Mouse (Mus musculus): ENCODE data around the gene Tshz2. TPM values are rescaled to one million over a fixed set of nuclear protein-coding genes. Genes with fewer than 3 reads are reported as not detected.

The Tshz2 gene
- total RNA-seq, 2 experiments from 2014 or later, result 11.4 to 12.0 TPM

DNA sequence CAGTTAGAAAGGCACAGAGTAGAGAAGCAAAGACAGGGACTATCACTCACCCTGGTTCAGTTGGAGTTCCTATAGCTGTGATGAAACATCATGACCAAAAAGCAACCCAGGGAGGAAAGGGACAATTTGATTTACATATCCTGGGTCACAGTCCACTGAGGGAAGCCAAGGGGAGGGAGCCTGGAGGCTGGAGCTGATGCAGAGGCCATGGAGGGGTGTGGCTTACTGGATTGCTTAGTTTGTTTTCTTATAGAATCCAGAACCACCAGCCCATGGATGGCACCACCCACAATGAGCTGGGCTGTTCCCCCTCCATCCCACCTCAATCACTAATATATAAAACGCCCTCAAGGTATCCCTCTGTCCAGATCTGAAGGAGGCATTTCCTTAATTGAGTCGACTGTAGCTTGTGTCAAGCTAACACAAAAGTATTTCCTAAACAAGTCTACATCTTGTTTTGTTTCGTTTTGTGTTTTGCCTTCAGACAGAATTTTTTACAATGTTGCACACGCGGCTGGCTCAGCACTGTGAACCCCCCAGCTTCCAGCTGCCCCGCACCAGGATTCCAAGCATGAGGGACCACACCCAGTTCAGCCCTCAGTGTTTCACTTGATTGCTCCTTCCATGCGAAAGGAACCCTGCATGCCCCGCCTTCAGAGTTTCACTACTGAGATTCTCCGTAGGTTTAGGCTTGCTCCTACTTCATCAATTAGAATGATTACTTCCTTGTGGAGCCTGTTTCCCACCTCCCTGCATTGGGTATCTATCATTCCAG is 413.7 kb downstream of the Tshz2 start:
- no peak for DNase-seq

DNA sequence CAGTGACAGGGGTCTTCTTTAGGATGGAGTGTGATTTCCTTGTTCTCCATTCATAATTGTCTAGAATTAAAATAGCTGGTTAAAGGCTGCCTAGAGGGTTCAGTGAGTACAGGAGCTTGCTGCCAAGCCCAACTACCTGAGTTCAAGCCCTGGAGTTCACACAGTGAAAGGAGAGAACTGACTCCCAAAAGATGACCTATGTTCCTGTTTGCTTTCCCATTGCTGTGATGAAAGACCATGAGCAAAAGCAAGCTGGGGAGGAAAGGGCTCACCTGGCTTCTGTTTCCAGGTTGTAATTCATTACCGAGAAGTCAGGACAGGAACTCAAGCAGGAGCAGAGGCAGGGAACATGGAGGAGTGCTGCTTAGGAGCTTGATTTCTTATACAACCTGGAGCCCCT is 416.0 kb downstream of the Tshz2 start:
- DNase-seq, result no peak

DNA sequence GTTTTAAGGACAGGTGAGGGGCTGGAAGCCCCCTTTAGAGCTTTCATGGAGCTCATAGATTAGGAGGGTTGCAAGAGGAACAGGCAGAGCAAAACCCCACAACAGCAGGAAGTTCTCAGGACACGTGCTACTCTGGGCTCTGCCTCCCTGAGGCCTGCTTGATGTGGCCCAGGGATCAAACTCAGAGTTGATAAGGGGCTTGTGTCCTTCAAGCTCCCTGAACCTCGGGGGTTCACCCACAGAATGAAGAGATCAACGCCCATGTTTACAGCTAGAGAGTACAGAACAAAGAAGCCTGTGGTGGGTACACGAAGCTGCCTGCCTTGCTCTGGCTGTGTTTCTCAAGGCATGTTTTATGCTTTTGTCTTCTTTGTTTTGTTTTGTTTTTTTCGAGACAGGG is 417.8 kb downstream of the Tshz2 start:
- DNase-seq, result no peak

DNA sequence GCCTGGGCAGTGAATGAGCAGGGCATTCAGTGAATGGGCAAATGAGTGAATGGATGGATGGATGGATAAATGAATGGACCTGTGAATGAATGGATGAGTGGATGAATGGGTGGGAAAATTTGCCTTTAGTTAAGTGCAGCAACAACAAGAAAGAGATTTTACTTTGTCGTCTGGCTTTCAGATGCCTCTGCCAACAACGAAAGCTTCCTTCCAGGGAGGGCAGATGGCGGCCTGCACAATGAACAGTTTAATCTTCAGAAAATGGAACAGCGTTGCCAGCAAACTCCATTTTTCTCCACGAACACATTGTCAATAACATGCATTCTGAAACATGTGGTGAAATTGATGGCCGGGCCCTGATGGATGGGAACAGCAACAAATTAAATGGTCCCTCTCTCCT is 418.6 kb downstream of the Tshz2 start:
- no peak for DNase-seq

DNA sequence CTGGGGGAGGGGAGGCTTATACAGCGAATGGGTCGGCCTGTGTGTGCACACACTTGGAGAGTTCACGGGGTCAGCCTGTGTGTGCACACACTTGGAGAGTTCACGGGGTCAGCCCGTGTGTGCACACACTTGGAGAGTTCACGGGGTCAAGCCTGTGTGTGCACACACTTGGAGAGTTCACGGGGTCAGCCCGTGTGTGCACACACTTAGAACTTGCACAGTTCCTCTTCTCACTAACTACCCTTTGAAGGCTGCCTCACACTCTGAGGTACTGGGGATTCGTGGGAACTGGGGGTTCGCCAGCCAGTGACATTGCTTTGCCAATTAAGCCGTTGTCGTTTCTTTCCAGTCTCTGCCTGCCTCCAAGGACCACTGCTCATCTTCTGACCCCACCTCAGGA is 422.1 kb downstream of the Tshz2 start:
- DNase-seq, result no peak

DNA sequence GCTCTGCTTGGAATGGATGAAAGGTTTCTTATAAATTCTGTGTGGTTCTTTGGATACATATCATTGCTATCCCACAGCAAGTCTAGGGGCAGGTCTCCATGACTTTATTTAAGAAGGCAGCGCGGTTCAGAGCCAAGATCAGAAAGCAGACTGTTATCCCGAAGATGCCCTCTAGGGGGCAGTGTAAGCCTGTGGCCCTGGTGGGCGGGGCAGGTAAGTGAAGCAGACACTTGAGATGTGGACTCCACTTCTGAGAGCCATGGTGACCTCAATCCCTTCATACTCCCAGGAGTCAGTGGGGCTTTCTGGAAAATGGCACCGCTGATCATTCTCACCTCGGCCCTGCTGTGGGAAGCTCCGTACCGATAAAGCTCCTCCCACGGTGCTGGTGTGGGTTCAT is 422.6 kb downstream of the Tshz2 start:
- peak; percentile 22 to 61 for DNase-seq

DNA sequence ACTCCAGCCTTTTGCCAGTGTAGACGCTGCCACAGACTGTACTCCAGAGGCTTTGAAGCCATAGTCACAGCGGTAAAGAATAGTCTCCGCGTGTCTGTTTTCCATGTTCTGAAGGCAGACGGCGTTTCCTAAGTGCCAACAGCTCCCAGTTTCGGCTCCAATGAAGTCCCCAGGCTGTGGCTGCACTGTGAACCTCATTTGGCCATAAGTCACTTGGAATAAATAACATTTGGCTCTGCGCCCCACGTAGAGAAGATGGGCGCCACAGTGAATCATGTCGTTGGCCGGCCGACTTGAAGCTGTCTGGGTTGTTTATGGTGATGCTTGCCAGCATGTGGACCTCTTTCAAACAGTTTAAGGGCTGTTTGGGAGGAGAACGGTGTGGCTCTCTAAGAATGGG is 426.0 kb downstream of the Tshz2 start:
- no peak for DNase-seq

DNA sequence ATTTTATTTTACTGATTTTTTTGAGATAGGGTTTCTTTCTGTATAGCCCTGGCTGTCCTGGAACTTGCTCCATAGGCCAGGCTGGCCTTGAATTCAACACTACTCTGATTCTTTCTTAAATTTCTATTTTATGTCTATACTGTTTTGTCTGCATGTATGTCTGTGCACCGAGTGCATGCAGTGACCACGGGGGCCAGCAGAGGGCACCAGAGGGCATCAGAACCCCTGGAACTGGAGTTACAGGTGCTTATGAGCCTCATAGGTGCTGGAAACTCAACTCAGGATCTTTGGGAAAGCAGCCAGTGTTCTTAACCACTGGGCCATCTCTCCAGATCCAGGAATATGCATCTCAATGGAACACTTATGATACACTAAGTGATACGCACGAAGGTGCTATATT is 427.3 kb downstream of the Tshz2 start:
- peak in 1 of 2 experiments; percentile 9 for DNase-seq

DNA sequence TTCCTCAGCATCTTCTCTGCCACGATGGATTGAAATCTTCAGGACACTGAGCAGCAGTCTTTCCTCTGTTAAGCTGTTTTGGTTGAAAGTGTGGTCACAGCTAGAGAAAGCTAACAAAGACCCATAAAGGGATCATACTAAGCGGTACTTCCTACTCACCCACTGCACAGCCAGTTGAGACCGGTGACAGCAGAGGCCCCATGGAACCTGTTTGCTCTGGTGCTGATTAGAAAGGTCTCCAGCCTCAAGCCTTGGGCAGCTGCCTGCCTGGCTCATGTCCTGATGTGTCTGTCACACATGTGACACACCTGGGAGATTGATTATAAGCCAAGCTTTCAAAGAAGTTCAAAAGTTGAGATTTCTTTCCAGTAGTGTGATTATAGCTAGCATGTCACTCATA is 429.6 kb downstream of the Tshz2 start:
- no peak for DNase-seq

DNA sequence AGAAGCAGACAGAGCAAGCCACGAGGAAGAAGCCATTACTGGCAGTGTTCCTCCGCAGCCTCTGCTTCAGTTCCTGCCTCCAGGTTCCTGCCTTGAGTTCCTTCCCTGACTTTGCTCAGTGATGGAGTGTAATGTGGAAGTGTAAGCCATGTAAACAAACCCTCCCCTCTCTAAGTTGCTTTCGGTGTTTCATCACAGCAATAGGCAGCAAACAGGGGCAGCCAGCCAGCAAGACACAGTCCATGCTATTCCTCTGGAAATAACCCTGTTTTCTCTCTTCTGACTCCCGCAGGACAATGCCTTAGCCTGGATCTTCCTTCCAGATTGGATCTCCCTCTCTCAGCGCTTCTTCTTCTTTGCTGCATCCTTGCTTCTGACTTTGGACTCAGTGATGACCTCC is 437.2 kb downstream of the Tshz2 start:
- peak in 1 of 2 experiments; percentile 3 for DNase-seq

DNA sequence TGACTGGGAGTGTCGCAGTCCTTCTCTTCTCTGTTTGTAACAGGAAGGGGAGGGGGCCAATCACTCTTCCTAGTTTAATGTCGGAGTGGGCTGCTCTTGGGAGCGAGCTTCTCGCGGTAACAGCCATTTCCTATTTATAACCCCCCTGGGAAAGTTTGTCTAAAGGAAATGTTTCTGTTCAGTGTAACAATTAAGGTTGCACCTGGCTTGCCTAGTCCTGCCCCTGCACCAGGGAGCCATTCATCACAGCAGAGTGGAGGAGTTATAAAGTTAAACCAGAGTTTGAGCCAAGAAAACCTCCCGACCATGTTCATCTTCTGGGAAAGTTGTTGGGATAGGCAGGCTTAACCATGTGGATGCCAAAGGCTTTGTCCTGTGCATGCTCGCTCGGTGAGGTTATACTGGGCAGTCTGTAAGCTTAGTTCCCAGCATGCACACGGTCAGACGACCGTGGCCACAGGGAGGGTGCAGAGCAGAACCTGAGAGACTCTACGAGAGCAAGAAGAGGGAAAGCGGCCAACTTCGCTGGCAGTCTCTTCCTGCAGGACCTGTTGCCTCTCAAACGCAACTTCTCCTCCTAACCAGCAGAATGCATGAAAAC is 437.9 kb downstream of the Tshz2 start:
- peak; percentile 7 to 12 for DNase-seq

DNA sequence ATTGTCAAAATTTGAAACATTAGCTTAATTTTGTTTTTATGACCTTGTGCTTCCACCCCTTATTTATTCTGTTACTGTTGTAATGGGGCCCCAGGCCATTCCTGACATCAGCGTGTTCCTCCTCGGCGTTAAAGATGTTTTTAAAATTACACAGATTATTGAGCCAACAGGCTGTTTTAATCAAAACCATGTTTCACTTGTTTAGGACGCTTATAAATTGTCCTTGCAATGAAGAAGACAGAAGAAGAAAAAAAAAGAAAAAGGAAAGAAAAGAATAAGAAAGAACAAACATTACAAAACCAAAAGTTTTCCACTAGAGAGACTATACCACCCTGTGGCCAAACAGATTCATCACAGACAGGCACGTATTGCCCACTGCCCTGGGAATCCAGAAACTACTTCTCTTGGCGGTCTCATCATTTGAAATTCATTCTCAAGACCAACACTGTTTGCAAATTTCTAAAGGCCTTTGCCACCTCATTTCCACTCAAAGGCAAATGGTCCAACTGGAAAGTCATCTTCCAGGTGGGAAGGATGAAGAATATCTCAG is 444.2 kb downstream of the Tshz2 start:
- no peak for DNase-seq

DNA sequence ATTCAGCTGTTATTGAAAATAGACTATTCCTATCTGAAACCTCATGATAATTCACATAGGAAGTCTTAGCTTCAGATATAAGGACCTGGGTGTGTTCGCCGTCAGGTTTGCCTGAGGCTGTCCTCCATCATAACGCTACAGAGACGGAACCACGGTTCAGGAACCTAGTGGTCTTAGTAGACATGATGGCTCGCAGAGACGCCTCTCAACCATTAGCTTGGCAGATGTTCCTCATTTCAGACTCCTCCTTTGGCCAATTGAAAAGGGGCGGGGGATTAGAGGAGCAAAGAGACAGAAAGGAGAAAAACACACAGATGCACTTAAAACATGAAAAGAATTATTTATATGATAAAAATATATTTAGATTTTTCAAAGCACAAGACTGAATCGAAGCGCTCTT is 445.2 kb downstream of the Tshz2 start:
- no peak for DNase-seq

DNA sequence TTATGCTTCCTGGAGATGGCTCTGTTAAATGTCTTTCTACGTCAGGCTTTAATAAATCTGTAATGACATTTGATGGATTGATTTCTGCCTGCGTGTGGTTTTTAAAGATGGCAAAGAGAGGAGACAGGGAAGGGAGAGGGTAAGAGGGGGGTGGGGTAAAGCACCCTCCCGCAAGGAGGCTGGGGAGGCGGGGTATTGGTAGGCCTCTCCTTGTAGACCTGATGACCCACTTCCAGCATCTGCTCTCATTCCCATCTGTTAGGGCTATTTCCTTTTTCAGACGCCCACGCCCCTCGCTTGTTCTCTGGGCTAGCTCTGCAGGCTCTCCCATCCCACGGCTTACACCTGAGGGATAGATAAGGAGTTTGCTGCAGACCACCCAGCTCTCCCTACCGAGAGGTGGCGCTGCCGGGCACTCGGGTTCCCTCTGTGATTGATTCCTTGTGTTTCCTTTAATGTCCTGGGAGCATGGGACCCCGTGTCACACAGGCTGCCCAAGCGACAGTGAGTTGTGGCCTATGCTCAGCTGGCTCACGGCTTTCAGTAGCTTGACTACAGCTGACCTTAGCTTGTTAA is 445.7 kb downstream of the Tshz2 start:
- DNase-seq, result no peak

DNA sequence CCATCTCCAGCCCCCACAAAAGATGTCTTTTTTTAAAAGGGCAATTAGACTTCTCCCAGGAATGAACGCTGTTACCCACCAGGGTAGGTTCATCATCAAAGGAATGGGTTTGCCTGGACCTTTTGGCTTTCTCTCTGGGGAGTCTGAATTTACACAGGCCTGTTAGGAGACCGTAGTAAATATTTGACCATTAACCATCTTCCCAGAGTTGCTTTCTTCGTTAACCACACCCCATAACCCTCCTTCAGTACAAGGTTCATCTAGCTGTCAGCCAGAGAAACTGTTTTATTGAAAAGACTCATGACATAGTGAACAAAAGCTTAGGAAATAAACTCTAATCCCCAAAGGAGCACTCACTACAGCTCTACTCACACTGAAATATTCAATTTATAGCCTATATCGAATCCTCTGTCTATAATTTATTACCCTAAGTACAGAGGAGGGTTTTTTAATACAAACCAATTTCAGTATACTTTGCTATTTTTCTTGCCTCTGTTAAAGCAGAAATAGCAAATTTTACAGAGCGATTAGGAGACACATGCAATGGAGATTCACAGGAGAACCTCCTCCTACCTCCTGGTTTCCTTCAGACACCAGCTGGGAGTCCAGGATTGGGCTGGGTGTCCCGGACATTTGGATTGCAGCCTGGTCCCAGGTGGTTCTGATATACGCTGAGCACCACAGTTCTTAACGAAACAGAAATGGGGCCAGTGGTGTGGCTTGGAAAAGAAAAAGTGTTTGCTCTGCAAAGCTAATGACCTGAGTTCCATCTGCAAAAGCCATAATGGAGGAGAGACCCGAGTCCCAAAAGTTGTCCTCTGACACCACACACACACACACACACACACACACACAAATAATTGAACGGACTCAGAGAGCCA is 459.0 kb downstream of the Tshz2 start:
- DNase-seq, result no peak

DNA sequence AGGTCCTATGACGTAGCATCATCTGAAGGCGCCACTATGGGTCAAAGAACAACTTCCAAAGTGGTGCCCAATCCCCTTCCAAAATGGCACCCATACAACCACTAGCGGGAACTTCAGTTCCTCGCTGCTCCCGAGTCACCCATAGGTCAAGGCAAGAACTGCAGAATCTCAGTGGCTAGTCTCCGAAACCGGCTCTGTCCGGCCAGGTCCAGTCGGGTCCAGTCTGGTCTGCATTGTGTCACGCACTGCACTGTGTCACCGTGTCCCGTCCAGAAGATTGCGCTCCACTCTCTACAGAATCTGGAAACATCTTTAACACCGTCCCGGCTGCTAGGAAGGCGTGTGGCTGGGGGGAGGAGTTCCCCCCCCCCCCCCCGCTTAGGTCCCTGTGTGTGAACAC is 461.4 kb downstream of the Tshz2 start:
- no peak for DNase-seq

DNA sequence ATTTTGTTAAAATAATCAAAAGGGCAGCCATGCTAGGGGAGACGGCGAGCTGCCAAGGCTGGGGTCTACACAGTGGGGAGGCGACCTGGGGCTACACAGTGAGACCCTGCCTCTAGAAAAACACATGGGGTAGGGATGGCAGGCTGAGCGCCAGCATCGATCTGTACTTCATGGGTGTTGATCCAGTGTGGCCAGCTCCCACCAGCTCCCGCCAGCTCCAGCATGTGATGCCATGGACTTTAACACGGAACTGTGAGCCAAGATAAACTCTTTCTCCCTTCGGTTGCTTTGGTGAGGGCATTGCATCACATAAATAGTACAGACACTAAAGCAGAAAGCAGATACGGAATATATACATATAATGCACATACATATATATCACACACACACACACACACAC is 462.1 kb downstream of the Tshz2 start:
- no peak for DNase-seq

DNA sequence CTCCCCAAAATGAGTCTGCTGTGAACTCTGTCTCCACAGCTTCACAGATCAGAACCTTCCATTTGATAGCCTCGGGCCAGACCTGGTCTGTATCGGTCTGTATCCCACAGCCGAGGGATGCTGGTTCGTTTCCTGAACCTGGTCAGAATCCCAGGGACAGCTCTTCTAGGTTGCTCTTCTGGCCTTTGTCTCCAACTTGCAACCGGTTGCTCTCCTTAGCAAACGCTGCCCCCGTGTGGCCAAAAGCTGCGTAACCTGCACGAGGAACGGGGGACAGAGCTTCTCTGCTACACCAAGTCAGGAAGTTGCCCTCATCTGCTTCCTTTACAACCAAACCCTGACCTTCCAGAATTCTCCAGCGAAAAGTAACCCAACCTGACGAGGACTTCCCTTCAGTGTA is 468.3 kb downstream of the Tshz2 start:
- peak; percentile 87 to 98 for DNase-seq

DNA sequence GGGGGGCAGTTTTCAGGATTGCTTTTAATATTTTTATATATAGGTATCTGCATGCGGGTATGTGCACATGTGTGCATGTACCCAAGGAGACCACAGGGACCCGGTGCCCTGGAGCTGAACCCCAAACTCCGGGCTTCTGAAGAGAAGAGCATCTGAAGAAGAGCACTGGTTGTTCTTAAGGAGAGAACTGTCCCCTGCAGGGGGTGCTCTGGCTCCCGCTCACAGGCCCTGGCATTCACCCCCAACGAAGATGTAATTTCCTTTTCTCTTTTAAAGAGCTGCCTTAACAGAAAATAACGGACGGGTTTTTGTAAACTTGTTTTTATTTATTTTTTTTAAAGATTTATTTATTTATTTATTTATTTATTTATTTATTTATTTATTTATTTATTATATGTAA is 469.1 kb downstream of the Tshz2 start:
- DNase-seq, result no peak

DNA sequence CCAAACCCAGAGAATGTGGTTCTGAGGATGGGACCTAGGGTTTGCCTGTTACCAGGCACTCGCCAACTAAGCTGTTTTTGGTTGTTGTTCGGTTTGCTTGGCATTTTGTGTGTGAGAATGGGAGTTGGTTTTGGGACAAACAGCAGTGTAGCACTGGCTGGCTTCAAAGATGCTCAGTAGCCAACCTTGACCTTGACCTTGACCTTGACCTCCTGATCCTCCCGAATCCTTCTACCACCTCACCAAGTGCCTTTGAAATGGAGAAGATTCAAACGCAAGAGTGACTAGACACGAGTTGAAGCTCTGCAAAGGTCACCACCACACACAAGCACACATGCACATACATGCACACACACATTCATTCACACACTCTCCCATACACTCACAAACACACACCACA is 470.5 kb downstream of the Tshz2 start:
- no peak for DNase-seq

DNA sequence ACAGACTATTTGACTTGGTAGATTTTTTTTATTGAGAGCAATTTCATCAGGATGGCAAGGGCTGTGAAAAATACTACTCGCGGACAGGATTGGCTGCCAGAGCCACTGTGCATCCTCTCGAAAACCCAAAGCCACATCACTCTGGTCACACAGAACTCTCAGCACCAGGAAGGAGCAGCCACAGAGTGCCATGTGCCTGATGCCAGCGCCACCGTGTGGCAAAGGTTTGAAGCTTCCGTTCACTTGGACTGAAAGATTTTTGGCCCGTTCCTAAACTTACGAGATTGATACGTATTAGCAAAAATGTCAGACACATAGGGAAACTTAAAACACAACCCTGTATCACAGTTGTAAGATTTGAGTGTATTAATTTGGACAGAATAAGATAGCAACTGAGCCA is 471.0 kb downstream of the Tshz2 start:
- DNase-seq, result peak in 1 of 2 experiments; percentile 67

DNA sequence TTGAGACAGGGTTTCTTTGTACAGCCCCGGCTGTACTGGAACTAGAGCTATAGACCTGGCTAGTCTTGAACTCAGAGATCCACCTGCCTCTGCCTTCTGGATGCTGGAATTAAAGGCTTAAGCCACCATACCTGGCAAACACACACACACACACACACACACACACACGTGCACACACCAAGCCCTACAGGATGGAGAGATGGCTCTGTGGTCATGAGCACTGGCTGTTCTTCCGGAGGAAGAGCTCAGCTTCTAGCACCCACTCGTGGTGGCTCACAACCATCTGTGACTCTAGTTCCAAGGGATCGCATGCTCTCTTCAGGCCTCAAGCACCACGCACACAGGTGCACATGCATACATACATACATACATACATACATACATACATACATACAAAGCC is 471.6 kb downstream of the Tshz2 start:
- DNase-seq, result no peak

DNA sequence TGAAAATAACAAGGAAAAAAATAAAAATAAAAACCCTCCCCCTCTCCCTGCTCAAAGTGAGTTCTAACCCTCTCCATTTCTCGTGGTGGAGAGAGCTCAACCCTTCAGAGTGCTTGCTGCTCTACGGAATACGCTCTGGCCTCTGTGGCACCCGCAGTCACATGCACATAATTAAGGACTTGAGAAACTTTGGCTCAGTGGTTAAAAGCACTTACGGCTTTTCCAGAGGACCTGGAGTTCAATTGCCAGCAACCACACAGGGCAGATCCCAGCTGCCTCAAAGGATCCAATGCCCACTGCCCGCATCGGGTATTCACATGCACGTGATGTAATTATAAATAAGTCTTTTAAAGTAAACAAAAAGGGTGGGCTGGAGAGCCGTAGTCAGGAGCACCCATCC is 473.2 kb downstream of the Tshz2 start:
- no peak for DNase-seq
